Mouse (Mus musculus) gastrocnemius, adult 2 months (tissue): ENCODE measurements around the gene Slc10a7. TPM values are rescaled to one million over a fixed set of nuclear protein-coding genes. Genes with fewer than 3 reads are reported as not detected.

Source experiments
- DNase-seq: peaks from one replicate; pipeline ENCODE4 v3.0.0; 2022
- H3K27ac ChIP-seq: fragments of 200-600 bp; 2 replicates; pipeline ENCODE4 v1.8.1; 2022; ENCODE audit warnings: mild to moderate bottlenecking
- H3K4me3 ChIP-seq: fragments of 200-600 bp; 2 replicates; pipeline ENCODE4 v1.8.1; 2022; ENCODE audit warnings: mild to moderate bottlenecking, moderate library complexity
- CTCF ChIP-seq: fragments of 200-600 bp; IDR thresholded peaks from 2 replicates; pipeline ENCODE4 v1.8.1; 2022; ENCODE audit warnings: antibody characterized with exemption, mild to moderate bottlenecking, moderate library complexity
- intact Hi-C: fragments of 180-260 bp; cut with DNase I; formaldehyde crosslinking; loops from one replicate; pipeline ENCODE4 v1.15.1; 2025
- total RNA-seq, 2 experiments: library from RNA; stranded (reverse); gene quantifications; 2 replicates each; pipeline ENCODE4 v1.2.3; 2021

Slc10a7 gene
- total RNA-seq, 2 experiments from 2014 or later, result 6.7 to 6.9 TPM

DNA sequence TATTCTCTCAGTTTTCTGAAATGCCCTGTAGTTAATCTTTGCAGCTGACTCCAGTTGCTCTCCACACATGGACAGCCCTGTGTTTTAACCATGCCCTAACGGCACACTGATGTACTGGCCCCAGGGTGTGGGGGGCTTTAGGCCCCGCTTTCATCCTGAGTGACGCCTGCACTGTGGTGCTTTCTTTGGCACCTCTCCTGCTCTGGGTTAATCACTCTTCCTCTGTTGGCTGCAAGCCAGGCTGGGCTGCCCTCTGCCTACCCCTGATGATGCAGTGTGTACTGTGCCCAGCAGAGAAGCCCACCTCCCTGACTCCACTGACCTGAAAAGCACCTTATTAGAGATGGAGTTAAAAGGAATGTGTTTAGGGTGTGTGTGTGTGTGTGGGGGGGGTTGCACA, 89.1 kb downstream of the Slc10a7 start:
- H3K4me3 ChIP-seq, result no peak overlapping the region
- intact Hi-C loops, result no loop called here
- no peak overlapping the region for H3K27ac ChIP-seq
- no peak for DNase-seq
- no peak for TF ChIP-seq CTCF

DNA sequence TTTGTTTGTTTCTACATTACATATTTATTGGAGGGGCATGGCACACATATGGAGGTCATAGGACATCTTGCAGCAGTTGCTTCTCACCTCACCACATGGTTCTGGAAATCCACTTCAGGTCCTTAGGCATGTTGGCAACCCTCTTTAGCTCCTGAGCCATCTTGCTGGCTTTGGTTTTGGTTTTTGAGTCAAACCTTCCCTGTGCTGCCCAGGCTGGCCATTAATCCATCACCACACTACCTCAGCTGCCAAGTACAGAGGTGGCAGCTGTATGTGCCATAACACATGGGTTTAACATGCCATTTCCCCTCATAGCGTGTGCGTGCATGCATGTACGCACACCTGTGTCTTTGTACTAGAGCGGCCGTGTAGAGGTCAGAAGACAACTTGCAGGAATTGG, 93.9 kb downstream of the Slc10a7 start:
- intact Hi-C loops, result no loop called here
- no peak overlapping the region for H3K27ac ChIP-seq
- no peak for TF ChIP-seq CTCF
- no peak overlapping the region for H3K4me3 ChIP-seq
- no peak for DNase-seq

DNA sequence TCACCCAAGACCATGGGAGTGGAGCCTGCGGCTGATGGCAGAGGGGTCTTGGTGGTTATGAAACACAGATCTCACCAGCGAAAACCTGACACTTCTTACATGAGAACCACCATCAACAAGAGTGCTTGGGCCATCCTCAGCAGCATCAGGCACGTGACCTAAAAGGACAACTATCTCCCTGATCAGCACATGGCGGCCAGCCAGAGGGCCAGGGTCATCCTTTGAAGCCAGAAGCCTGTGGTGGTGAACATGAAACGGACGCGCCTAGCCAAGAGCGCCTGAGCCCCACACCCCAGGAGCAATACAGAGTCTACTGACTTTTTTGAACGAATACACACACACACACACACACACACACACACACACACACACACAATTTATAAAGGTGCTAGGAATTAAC, 95.3 kb downstream of the Slc10a7 start:
- Histone ChIP-seq H3K27ac (no peak overlapping the region), H3K4me3 (no peak overlapping the region)
- DNase-seq, result no peak
- TF ChIP-seq CTCF, result no peak
- intact Hi-C loops, result no loop called here

GRCm38 (mm10) chr8:78609301-78609700, 100.2 kb downstream of the Slc10a7 start:
- intact Hi-C loops, result no loop called here
- TF ChIP-seq CTCF, result no peak
- no peak for DNase-seq
- Histone ChIP-seq H3K4me3 (no peak overlapping the region), H3K27ac (no peak overlapping the region)

DNA sequence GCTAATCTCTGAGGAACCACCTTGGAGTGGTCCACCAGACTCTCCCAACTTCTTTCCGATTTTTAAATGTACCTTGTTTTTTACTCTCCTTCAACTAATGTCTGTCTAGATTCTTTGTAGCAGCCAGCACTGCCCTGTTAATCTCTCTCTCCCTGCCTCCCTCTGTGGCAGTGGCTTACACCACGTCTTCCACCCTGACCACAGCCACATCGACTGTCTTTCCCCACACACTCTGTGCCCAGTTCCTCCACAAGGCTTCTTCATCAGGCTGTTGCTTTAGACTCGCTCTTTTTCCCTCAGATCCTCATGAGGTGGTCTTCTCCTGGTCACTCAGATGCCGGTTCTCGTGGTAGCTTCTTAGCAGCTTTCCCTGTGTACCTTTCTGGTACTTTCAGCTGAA, 101.9 kb downstream of the Slc10a7 start:
- H3K27ac ChIP-seq, result no peak overlapping the region
- intact Hi-C loops, result no loop called here
- no peak overlapping the region for H3K4me3 ChIP-seq
- no peak for TF ChIP-seq CTCF
- no peak for DNase-seq

- Histone ChIP-seq H3K27ac (peak overlapping the region; percentile 59), H3K4me3 (no peak overlapping the region)
- no peak for TF ChIP-seq CTCF
- intact Hi-C loops, result no loop called here
- DNase-seq, result no peak
These were observed 113.2 kb downstream of the Slc10a7 start for GRCm38 (mm10) chr8:78622362-78622761.

GRCm38 (mm10) chr8:78623972-78624371, 114.8 kb downstream of the Slc10a7 start:
- TF ChIP-seq CTCF, result no peak
- Histone ChIP-seq H3K4me3 (no peak overlapping the region), H3K27ac (no peak overlapping the region)
- intact Hi-C loops, result no loop called here
- DNase-seq, result no peak

GRCm38 (mm10) chr8:78624738-78625442, 115.7 kb downstream of the Slc10a7 start:
- intact Hi-C loops, result no loop called here
- no peak overlapping the region for H3K4me3 ChIP-seq
- H3K27ac ChIP-seq, result no peak overlapping the region; the same call in 1 of the 2 replicates
- no peak for DNase-seq
- TF ChIP-seq CTCF, result no peak

DNA sequence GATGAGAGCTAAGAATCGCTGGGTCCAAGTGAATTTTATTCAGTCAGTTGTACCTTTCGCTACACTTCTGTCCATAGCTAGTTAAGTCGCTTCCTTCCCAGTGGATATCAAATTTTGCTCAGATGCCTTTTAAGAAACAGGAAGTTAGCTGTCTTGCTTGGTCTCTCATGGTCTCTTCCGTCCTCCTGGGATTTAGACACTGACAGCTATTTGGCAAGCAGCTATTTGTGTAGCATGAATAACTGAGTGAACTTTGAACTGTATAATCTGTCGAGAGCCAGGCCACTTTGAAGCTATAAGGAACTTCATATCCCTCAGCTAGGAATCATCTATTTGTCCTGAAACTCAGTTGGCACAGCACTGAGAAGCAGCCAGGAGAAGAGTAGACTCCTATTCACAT, 117.5 kb downstream of the Slc10a7 start:
- Histone ChIP-seq H3K27ac (no peak overlapping the region), H3K4me3 (no peak overlapping the region)
- no peak for TF ChIP-seq CTCF
- intact Hi-C loops, result no loop called here
- DNase-seq, result no peak

- Histone ChIP-seq H3K4me3 (no peak overlapping the region), H3K27ac (no peak overlapping the region)
- TF ChIP-seq CTCF, result no peak
- DNase-seq, result no peak
- intact Hi-C loops, result no loop called here
These were observed 118.6 kb downstream of the Slc10a7 start for GRCm38 (mm10) chr8:78627793-78628192.

- no peak for TF ChIP-seq CTCF
- Histone ChIP-seq H3K4me3 (peak overlapping the region; percentile 17; the same call in 1 of the 2 replicates), H3K27ac (peak overlapping the region; percentile 55)
- no peak for DNase-seq
- intact Hi-C loops, result no loop called here
These were observed 121.4 kb downstream of the Slc10a7 start for GRCm38 (mm10) chr8:78630414-78631164.

DNA sequence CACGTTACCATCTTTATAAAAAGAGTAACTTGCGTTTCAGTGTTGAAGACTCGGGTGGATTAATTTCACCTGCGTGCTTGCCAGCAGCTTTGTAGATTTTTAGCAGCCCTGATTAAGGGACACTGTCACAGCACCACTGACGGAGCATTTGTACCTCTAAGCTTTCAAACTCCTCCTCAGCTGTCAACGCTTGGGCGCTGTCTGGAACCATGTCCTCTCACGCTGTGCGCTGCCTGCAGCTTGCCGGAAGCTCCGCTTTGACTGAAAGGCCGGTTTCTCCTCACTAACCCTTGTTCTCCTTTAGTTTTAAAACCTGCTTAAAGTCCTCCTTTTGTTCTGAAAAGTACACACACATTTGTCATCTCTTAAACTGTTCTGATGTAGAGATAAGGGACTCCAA, 123.9 kb downstream of the Slc10a7 start:
- Histone ChIP-seq H3K4me3 (no peak overlapping the region), H3K27ac (no peak overlapping the region)
- TF ChIP-seq CTCF, result no peak
- intact Hi-C loops, result no loop called here
- DNase-seq, result no peak

- no peak for TF ChIP-seq CTCF
- no peak for DNase-seq
- H3K4me3 ChIP-seq, result no peak overlapping the region
- no peak overlapping the region for H3K27ac ChIP-seq
- intact Hi-C loops, result no loop called here
These were observed 124.9 kb downstream of the Slc10a7 start for GRCm38 (mm10) chr8:78634018-78634417.
